Comparison of ENCODE assay signal across 13 mouse cellular contexts in genomic region chr5:64063622-64064355, GRCm38 (mm10). TPM values are rescaled to one million over a fixed set of nuclear protein-coding genes. Genes with fewer than 3 reads are reported as not detected.
A peak's percentile ranks its signal among the peaks of the same experiment; 100 is the strongest.
DNase-seq lines count a peak whose midpoint lies in the region; ATAC-seq lines count a peak whose summit lies in the region.
"Had no signal": no experiment of that assay in that cellular context is flagged by ENCODE, and none has a peak within 500 bp of the region (broad histone marks: within the 10 kb centered on the region; RNA-seq: fewer than 3 reads in every experiment).

No protein-coding gene starts in this region.

- peak overlapping the region; percentile 21 for H3K4me2 ChIP-seq in heart, embryonic 13.5 days
- no peak overlapping the region; the same call in 1 of the 2 replicates for H3K4me2 ChIP-seq in heart, embryonic 12.5 days
- H3K4me2 ChIP-seq: limb, embryonic 15.5 days; neural tube, embryonic 15.5 days had no signal

- no peak overlapping the region for H3K4me3 ChIP-seq in heart, embryonic 13.5 days
- no peak overlapping the region for H3K4me3 ChIP-seq in heart, embryonic 12.5 days
- H3K4me3 ChIP-seq: limb, embryonic 15.5 days; neural tube, embryonic 15.5 days had no signal

- no peaks in the 10 kb centered on the region for H3K36me3 ChIP-seq in heart, embryonic 13.5 days
- H3K36me3 ChIP-seq in heart, embryonic 12.5 days, result no peaks in the 10 kb centered on the region
- H3K36me3 ChIP-seq: limb, embryonic 15.5 days; neural tube, embryonic 15.5 days had no signal

- H3K9ac ChIP-seq in heart, embryonic 13.5 days, result no peak overlapping the region
- H3K9ac ChIP-seq in heart, embryonic 12.5 days, result no peak overlapping the region
- H3K9ac ChIP-seq: limb, embryonic 15.5 days; neural tube, embryonic 15.5 days had no signal

- WGBS in heart, embryonic 13.5 days, result 52% methylated on average over 11 of the region's 11 CpGs
- 56% methylated on average over 11 of the region's 11 CpGs for whole genome bisulfite sequencing in heart, embryonic 12.5 days

- peaks cover 38% of the 10 kb centered on the region for H3K4me1 ChIP-seq in heart, embryonic 13.5 days
- peaks cover 36% of the 10 kb centered on the region for H3K4me1 ChIP-seq in heart, embryonic 12.5 days (replicated peaks)
- H3K4me1 ChIP-seq: limb, embryonic 15.5 days; neural tube, embryonic 15.5 days had no signal

- no peak overlapping the region for H3K27ac ChIP-seq in heart, embryonic 13.5 days (replicated peaks)
- no peak overlapping the region for H3K27ac ChIP-seq in heart, embryonic 12.5 days (ENCODE audit: poor library complexity, severe bottlenecking)
- H3K27ac ChIP-seq: limb, embryonic 15.5 days; neural tube, embryonic 15.5 days had no signal

- H3K27me3 ChIP-seq in heart, embryonic 13.5 days (replicated peaks), result peaks cover 78% of the 10 kb centered on the region
- peaks cover 74% of the 10 kb centered on the region for H3K27me3 ChIP-seq in heart, embryonic 12.5 days (replicated peaks)
- H3K27me3 ChIP-seq: CH12.LX; limb, embryonic 15.5 days; neural tube, embryonic 15.5 days had no signal

- DNase-seq in kidney, postnatal 4 days, result peak; percentile 16 to 43
- no peak for DNase-seq in kidney, postnatal 25 days
- peak; percentile 32 to 62 for DNase-seq in right cerebral cortex, postnatal 10 days (ENCODE audit: low spot score in 2 of 2)
- DNase-seq in right cerebral cortex, postnatal 4 days, result no peak
- peak; percentile 62 for DNase-seq in skeletal muscle tissue, adult 2 months (ENCODE audit: low read depth, low spot score)
- DNase-seq: cerebellum, adult 2 months; right cerebral cortex, postnatal 25 days had no signal

- ATAC-seq in heart, embryonic 13.5 days (ENCODE audit: extremely low read depth, insufficient number of reproducible peaks, low FRiP score, low TSS enrichment), result no peak
- no peak for ATAC-seq in heart, embryonic 12.5 days (ENCODE audit: insufficient number of reproducible peaks, low FRiP score)
- no peak for ATAC-seq in cerebellum, adult (ENCODE audit: insufficient number of reproducible peaks, low FRiP score, low TSS enrichment)

- 0 out of 2 replicates have a peak, but pooled peaks cover 3% of the 10 kb centered on the region for H3K9me3 ChIP-seq in heart, embryonic 13.5 days
- 0 out of 2 replicates have a peak, but pooled peaks cover 7% of the 10 kb centered on the region for H3K9me3 ChIP-seq in heart, embryonic 12.5 days (replicated peaks)
- H3K9me3 ChIP-seq: limb, embryonic 15.5 days; neural tube, embryonic 15.5 days had no signal

RNA-seq across cellular contexts. Expression of gene Pgm2, which starts 29.0 kb away (rescaled TPM):
- polyA plus RNA-seq in heart, embryonic 13.5 days (2015; fragmentation: Nextera tagmentation; extraction: Ambion mirVana), result 17.7 and 18.1 TPM in 2 replicates
- 20.7 and 21.0 TPM in 2 replicates for polyA plus RNA-seq in heart, embryonic 12.5 days (2016; fragmentation: Nextera tagmentation; extraction: Ambion mirVana)

Comparison
In these comparisons a context has a peak if more than half of its experiments do, and no peak if none do; other contexts are left out.
1. DNase-seq: peak in kidney, postnatal 4 days (2 of 2), right cerebral cortex, postnatal 10 days (2 of 2) and skeletal muscle tissue, adult 2 months (single experiment); none in kidney, postnatal 25 days (0 of 2) and right cerebral cortex, postnatal 4 days (single experiment).